Mouse (Mus musculus) heart, postnatal 0 days (tissue): Measurements from ENCODE around the gene Btg2.

ENCODE experiments used
- CTCF ChIP-seq: IDR thresholded peaks from 2 replicates; pipeline ENCODE4 v1.5.1; 2016; ENCODE audit warnings: antibody characterized with exemption, control low read depth, low read depth
- EP300 ChIP-seq: IDR thresholded peaks from 2 replicates; pipeline ENCODE4 v1.6.1; 2016; ENCODE audit warnings: antibody characterized with exemption, low read depth

DNA sequence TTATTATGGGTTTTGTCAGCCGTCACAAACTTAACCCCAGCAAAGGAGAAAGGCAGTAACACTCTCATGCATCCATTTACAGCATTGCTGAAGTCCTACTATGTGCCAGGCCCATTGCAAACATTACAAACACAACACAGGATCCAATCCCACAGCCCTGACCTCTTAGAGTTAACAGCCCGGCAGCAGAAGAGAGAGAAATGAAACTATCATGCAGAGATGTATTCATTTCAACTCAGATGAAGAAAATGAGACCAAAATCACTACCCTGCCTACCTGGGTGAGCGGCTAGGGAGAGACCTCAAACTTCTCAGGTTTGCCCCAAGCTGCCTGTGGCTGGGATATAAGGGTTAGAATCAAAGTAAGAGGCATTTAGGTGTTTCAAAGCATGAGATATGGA lies 12.4 kb downstream of the Btg2 start:
- TF ChIP-seq EP300 (no peak), CTCF (no peak)
